Comparison of ENCODE assay signal across 8 mouse cellular contexts in genomic region chr4:154093210-154093609, GRCm38 (mm10). TPM values are rescaled to one million over a fixed set of nuclear protein-coding genes. Genes with fewer than 3 reads are reported as not detected.
DNase-seq lines count a peak whose midpoint lies in the region; ATAC-seq and TF ChIP-seq lines count a peak whose summit lies in the region.

No protein-coding gene starts in this region.

- no peak for ATAC-seq in heart, embryonic 11.5 days (replicated peaks; ENCODE audit: insufficient number of reproducible peaks, low FRiP score, low TSS enrichment)
- ATAC-seq in frontal cortex, adult (ENCODE audit: low TSS enrichment) = no peak; the same call in 1 of the 2 replicates

- no peak overlapping the region for H3K27ac ChIP-seq in heart, adult 2 months
- H3K27ac ChIP-seq in heart, embryonic 11.5 days (ENCODE audit: low read depth, low read length) = no peak overlapping the region

- no peaks in the 10 kb centered on the region; the same call in 1 of the 2 replicates for H3K27me3 ChIP-seq in heart, adult 2 months (ENCODE audit: control insufficient read depth, insufficient read depth, low read length)
- H3K27me3 ChIP-seq in heart, embryonic 11.5 days (ENCODE audit: control insufficient read depth, insufficient read depth, low read length) = peaks cover 43% of the 10 kb centered on the region

- no peak for TF ChIP-seq POLR2A in heart, adult 2 months (IDR thresholded peaks at IDR 0.05; ENCODE audit: insufficient read depth, low read depth, low read length)

- peak; percentile 81 for TF ChIP-seq CTCF in heart, adult 2 months (IDR thresholded peaks at IDR 0.05)

- intact Hi-C loops in heart, adult 2 months (cut with DNase I) = no loop called here

- peak in 1 of 2 experiments; percentile 37 for DNase-seq in heart, adult 2 months
- peak; percentile 24 to 48 for DNase-seq in urinary bladder, adult 18-20 months (ENCODE audit: low spot score in 2 of 2)
- DNase-seq in urinary bladder, postnatal 10 days (ENCODE audit: low spot score) = no peak
- peak; percentile 76 to 88 for DNase-seq in cerebellum, postnatal 25 days
- peak; percentile 29 to 42 for DNase-seq in lung, adult 18-20 months
- peak; percentile 11 for DNase-seq in thymus, postnatal 0 days (ENCODE audit: low spot score)

- H3K4me1 ChIP-seq in heart, adult 2 months (ENCODE audit: control insufficient read depth, insufficient read depth, low read length) = no peaks in the 10 kb centered on the region
- H3K4me1 ChIP-seq in heart, embryonic 11.5 days (ENCODE audit: control insufficient read depth, insufficient read depth, low read length) = no peaks in the 10 kb centered on the region

- no peaks in the 10 kb centered on the region for H3K9me3 ChIP-seq in heart, embryonic 11.5 days (replicated peaks; ENCODE audit: control insufficient read depth, low read length)

- H3K79me2 ChIP-seq in heart, adult 2 months (replicated peaks; ENCODE audit: control insufficient read depth, insufficient read depth, low read length) = no peaks in the 10 kb centered on the region

- no peak for TF ChIP-seq EP300 in heart, adult 2 months (IDR thresholded peaks at IDR 0.05; ENCODE audit: insufficient read depth, low read depth, low read length)

- no peak overlapping the region for H3K9ac ChIP-seq in heart, adult 2 months (ENCODE audit: low read depth, low read length)
- no peak overlapping the region for H3K9ac ChIP-seq in heart, embryonic 11.5 days (ENCODE audit: low read depth, low read length)

- no peak overlapping the region for H3K4me2 ChIP-seq in heart, embryonic 11.5 days

- WGBS in heart, adult 2 months = 16% methylated on average over 9 of the region's 9 CpGs
- WGBS in heart, embryonic 11.5 days (ENCODE audit: insufficient replicate concordance) = 21% methylated on average over 9 of the region's 9 CpGs

- H3K4me3 ChIP-seq in heart, adult 2 months = no peak overlapping the region
- no peak overlapping the region for H3K4me3 ChIP-seq in heart, embryonic 11.5 days (ENCODE audit: low read depth, low read length)

- no peaks in the 10 kb centered on the region for H3K36me3 ChIP-seq in heart, adult 2 months (ENCODE audit: control insufficient read depth, insufficient read depth, low read length)
- H3K36me3 ChIP-seq in heart, embryonic 11.5 days (ENCODE audit: control insufficient read depth, insufficient read depth, low read length) = no peaks in the 10 kb centered on the region

RNA-seq across cellular contexts. Expression of gene Trp73, which starts 46.8 kb away (rescaled TPM):
- not detected for total RNA-seq in heart, adult 2 months (2021)
- 0.39 TPM in 1 of 2 replicates, not detected in the other for polyA plus RNA-seq in heart, adult 2 months (2012; rRNA removed)
- not detected in 2 replicates for polyA plus RNA-seq in heart, embryonic 11.5 days (2014; fragmentation: Nextera tagmentation; extraction: Ambion mirVana)
- 0.55 and 0.76 TPM in 2 replicates for polyA plus RNA-seq in thymus, postnatal 0 days (2015; fragmentation: Nextera tagmentation; extraction: Ambion mirVana)

RNA-seq across cellular contexts. Expression of gene Wrap73, which starts 49.0 kb away (rescaled TPM):
- 10 to 100 TPM; 11.8 to 12.3 TPM for total RNA-seq in heart, adult 2 months (2021)
- polyA plus RNA-seq in heart, adult 2 months (2012; rRNA removed) = 16.9 and 17.9 TPM in 2 replicates
- polyA plus RNA-seq in heart, embryonic 11.5 days (2014; fragmentation: Nextera tagmentation; extraction: Ambion mirVana) = 22.1 and 26.5 TPM in 2 replicates
- polyA plus RNA-seq in thymus, postnatal 0 days (2015; fragmentation: Nextera tagmentation; extraction: Ambion mirVana) = 37.0 and 38.8 TPM in 2 replicates

RNA-seq across cellular contexts. Expression of gene Ccdc27, which starts 50.7 kb away (rescaled TPM):
- total RNA-seq in heart, adult 2 months (2021) = not detected
- polyA plus RNA-seq in heart, adult 2 months (2012; rRNA removed) = not detected in 2 replicates
- polyA plus RNA-seq in heart, embryonic 11.5 days (2014; fragmentation: Nextera tagmentation; extraction: Ambion mirVana) = not detected in 2 replicates
- polyA plus RNA-seq in thymus, postnatal 0 days (2015; fragmentation: Nextera tagmentation; extraction: Ambion mirVana) = 0.05 TPM in 1 of 2 replicates, not detected in the other
